Mouse (Mus musculus): ENCODE data around the gene Abraxas1. TPM values are rescaled to one million over a fixed set of nuclear protein-coding genes. Genes with fewer than 3 reads are reported as not detected.

Gene Abraxas1
- polyA plus RNA-seq, 1 experiment, result 4.9 TPM

DNA sequence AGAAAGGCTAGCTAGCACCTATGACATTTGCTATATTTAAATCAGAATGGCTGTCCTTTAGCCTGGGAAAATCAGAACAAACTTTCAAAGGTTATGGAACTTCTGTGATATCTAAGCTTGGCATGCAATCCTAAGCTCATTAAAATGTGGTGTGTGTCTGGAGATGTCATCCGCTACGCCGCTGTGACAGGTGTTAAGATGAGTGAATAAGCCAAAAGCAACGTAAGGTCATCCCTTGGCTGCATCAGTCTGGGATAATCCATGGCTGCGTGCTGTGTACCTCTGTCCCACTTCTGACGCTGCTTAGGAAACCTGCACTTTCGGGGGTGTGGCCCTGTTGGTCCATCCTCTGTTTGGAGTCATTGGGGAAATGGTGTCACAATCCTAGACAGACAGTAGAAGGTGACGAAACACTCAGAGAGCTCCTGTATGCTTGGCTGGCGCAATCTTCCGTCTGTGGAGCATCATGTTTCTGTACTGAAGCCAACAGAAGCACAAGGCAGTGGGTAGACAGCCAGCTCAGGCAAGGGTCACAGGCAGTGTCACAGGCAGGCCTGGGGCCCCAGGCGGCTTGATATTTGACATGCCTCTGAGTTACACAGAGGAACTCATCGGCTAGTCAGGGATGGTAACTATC lies 39.8 kb upstream of the Abraxas1 start:
- 0 out of 2 replicates have a peak, but pooled peaks cover under 1% of the 10 kb centered on the region for H3K4me1 ChIP-seq (ENCODE audit: control insufficient read depth, insufficient read depth, low read length)
- peak; percentile 38 for DNase-seq
- no peak overlapping the region for H3K4me3 ChIP-seq (ENCODE audit: insufficient read depth, low read depth, low read length)
- 61% methylated on average over 12 of the region's 12 CpGs for WGBS
- TF ChIP-seq CTCF (conservative IDR thresholded peaks at IDR 0.05; ENCODE audit: insufficient read depth, insufficient read length, low read depth, low read length), result no peak
- no peak for TF ChIP-seq POLR2A (IDR thresholded peaks at IDR 0.05; ENCODE audit: low read depth, low read length)
- no peak overlapping the region for H3K27ac ChIP-seq (ENCODE audit: insufficient read depth, low read depth, low read length)
- no peaks in the 10 kb centered on the region for H3K36me3 ChIP-seq (ENCODE audit: control insufficient read depth, insufficient read depth, low read length)
- no peaks in the 10 kb centered on the region for H3K27me3 ChIP-seq (replicated peaks; ENCODE audit: control insufficient read depth, insufficient read depth, low read length)

DNA sequence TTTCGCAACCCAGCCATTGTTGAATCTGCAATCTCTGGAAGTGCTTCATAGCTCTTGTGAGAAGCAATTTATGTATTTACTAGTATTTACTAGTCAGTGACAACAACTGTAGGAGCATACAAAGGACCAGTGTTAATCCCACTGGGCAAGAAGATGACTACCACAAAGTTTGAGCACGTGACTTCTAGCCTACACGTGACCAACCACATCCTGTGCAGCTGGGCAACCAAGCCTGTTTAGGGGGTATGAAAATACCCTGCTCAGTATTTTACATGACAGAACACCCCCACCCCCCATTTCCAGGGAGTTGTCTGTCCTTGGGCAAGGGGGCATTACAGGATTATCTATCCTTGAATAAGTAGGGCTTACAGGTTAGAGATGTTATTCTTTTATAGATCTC lies 35.8 kb upstream of the Abraxas1 start:
- no peaks in the 10 kb centered on the region for H3K27me3 ChIP-seq (replicated peaks; ENCODE audit: control insufficient read depth, insufficient read depth, low read length)
- no peaks in the 10 kb centered on the region for H3K4me1 ChIP-seq (ENCODE audit: control insufficient read depth, insufficient read depth, low read length)
- no peaks in the 10 kb centered on the region for H3K36me3 ChIP-seq (ENCODE audit: control insufficient read depth, insufficient read depth, low read length)
- no peak overlapping the region for H3K4me3 ChIP-seq (ENCODE audit: insufficient read depth, low read depth, low read length)
- TF ChIP-seq POLR2A (IDR thresholded peaks at IDR 0.05; ENCODE audit: low read depth, low read length) (no peak), CTCF (conservative IDR thresholded peaks at IDR 0.05; ENCODE audit: insufficient read depth, insufficient read length, low read depth, low read length) (no peak)
- H3K27ac ChIP-seq (ENCODE audit: insufficient read depth, low read depth, low read length), result no peak overlapping the region
- 84% methylated on average over 3 of the region's 3 CpGs for WGBS
- DNase-seq, result no peak

DNA sequence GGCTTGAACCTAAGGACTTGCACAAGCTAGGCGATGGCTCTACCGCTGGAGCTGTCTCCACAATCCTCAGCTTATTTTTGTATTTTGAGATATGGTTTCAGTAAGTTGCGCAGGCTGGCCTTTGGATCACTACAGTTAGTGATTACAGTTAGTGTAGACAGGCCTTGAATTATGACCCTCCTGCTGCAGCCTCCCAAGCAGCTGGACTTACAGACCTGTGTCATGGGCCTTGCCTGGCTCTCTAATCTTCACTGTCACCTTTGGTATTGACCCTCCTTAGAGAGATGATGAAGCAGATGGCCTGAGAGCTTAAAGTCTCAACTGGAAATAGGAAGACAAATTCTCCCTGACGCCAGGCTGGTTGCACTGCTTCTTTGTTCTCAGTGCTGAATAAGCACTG lies 33.2 kb upstream of the Abraxas1 start:
- no peaks in the 10 kb centered on the region for H3K27me3 ChIP-seq (replicated peaks; ENCODE audit: control insufficient read depth, insufficient read depth, low read length)
- H3K27ac ChIP-seq (ENCODE audit: insufficient read depth, low read depth, low read length), result no peak overlapping the region
- TF ChIP-seq POLR2A (IDR thresholded peaks at IDR 0.05; ENCODE audit: low read depth, low read length) (no peak), CTCF (conservative IDR thresholded peaks at IDR 0.05; ENCODE audit: insufficient read depth, insufficient read length, low read depth, low read length) (no peak)
- H3K36me3 ChIP-seq (ENCODE audit: control insufficient read depth, insufficient read depth, low read length), result no peaks in the 10 kb centered on the region
- H3K4me1 ChIP-seq (ENCODE audit: control insufficient read depth, insufficient read depth, low read length), result no peaks in the 10 kb centered on the region
- DNase-seq, result no peak
- WGBS, result 82% methylated on average over 4 of the region's 4 CpGs
- H3K4me3 ChIP-seq (ENCODE audit: insufficient read depth, low read depth, low read length), result no peak overlapping the region

DNA sequence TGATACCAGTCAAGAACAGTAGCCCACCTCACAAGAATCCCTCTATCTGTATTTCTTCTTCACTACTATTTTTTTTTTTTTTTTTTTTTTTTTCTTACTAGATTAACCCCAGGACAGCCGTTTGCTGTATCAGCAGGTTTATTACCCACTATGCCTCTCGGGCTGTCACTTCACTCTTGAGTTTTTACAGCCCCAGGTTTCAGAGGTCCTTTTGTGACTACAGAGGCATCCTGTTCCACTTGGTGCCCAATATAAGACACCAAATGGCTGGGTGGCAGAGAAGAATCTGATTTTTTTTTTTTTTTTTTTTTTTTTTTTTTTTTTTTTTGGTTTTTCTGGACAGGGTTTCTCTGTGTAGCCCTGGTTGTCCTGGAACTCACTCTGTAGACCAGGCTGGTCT lies 26.4 kb upstream of the Abraxas1 start:
- peak; percentile 14 for DNase-seq
- no peaks in the 10 kb centered on the region for H3K36me3 ChIP-seq (ENCODE audit: control insufficient read depth, insufficient read depth, low read length)
- H3K27ac ChIP-seq (ENCODE audit: insufficient read depth, low read depth, low read length), result no peak overlapping the region
- peak overlapping the region; percentile 77; the same call in 1 of the 2 replicates for H3K4me3 ChIP-seq (ENCODE audit: insufficient read depth, low read depth, low read length)
- no peak for TF ChIP-seq CTCF (conservative IDR thresholded peaks at IDR 0.05; ENCODE audit: insufficient read depth, insufficient read length, low read depth, low read length)
- no peak for TF ChIP-seq POLR2A (IDR thresholded peaks at IDR 0.05; ENCODE audit: low read depth, low read length)
- H3K4me1 ChIP-seq (ENCODE audit: control insufficient read depth, insufficient read depth, low read length), result no peaks in the 10 kb centered on the region
- H3K27me3 ChIP-seq (replicated peaks; ENCODE audit: control insufficient read depth, insufficient read depth, low read length), result no peaks in the 10 kb centered on the region
- WGBS, result 21% methylated on average over 2 of the region's 2 CpGs

DNA sequence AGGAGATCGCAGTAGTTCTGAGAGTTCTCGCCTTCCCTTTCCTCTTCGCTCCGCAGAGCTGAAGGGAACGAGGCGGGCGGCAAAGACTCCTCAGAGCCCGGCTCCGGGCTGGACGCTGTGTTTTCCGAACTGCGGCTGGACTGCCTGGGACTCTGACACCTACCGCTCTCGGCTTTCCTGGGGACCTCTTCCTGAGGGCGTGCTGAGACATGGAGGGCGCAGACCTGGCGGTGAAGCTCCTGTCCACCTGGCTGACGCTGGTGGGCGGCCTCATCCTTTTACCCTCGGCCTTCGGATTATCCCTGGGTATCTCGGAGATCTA lies 25.8 kb upstream of the Abraxas1 start:
- Histone ChIP-seq H3K36me3 (ENCODE audit: control insufficient read depth, insufficient read depth, low read length) (no peaks in the 10 kb centered on the region), H3K27me3 (replicated peaks; ENCODE audit: control insufficient read depth, insufficient read depth, low read length) (no peaks in the 10 kb centered on the region), H3K27ac (ENCODE audit: insufficient read depth, low read depth, low read length) (peak overlapping the region; percentile 45), H3K4me3 (ENCODE audit: insufficient read depth, low read depth, low read length) (peak overlapping the region; percentile 77), H3K4me1 (ENCODE audit: control insufficient read depth, insufficient read depth, low read length) (no peaks in the 10 kb centered on the region)
- under 1% methylated on average over 22 of the region's 22 CpGs for WGBS
- DNase-seq, result no peak
- no peak for TF ChIP-seq CTCF (conservative IDR thresholded peaks at IDR 0.05; ENCODE audit: insufficient read depth, insufficient read length, low read depth, low read length)
- TF ChIP-seq POLR2A (IDR thresholded peaks at IDR 0.05; ENCODE audit: low read depth, low read length), result no peak

DNA sequence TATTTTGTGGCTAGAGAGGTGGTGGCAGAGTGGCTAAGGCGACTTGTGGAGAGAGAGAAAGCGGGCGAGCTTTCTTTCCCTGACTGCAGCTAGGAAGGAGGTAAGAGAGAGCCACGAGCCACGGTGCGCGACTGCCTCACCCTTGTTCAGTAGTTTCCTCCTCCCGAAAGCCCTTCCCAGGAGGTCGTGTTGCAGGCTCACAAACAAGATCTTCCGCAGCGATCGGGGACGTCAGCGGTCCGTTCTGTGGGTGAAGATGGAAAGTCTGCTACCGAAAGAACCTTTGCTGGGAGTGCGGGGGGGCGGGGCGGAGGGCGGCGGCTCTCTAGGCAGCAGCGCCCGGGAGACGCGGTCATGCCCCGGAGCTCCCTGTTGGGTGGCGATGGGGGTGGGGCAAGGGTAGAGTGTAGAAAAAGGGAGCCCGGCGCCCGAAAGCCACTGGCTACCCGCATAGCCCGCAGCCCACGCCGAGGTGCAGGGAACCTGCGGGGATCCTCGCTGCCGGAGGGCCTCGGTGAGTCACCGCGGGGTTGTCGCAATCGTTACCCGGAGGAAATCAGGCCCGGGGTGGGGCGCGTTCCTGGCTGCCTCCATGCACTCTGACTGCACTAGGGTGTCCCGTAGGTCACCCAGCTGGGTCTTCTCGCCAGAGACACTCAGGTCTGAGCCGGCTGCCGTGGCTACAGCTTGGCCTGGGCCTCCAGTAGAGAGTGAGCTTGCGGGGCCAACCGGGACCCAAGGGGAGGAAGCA lies 25.3 kb upstream of the Abraxas1 start:
- no peak for TF ChIP-seq POLR2A (IDR thresholded peaks at IDR 0.05; ENCODE audit: low read depth, low read length)
- no peak for TF ChIP-seq CTCF (conservative IDR thresholded peaks at IDR 0.05; ENCODE audit: insufficient read depth, insufficient read length, low read depth, low read length)
- no peaks in the 10 kb centered on the region for H3K27me3 ChIP-seq (replicated peaks; ENCODE audit: control insufficient read depth, insufficient read depth, low read length)
- WGBS, result under 1% methylated on average over 50 of the region's 52 CpGs
- no peaks in the 10 kb centered on the region for H3K36me3 ChIP-seq (ENCODE audit: control insufficient read depth, insufficient read depth, low read length)
- peak; percentile 73 for DNase-seq
- H3K4me3 ChIP-seq (ENCODE audit: insufficient read depth, low read depth, low read length), result peak overlapping the region; percentile 77
- H3K27ac ChIP-seq (ENCODE audit: insufficient read depth, low read depth, low read length), result peak overlapping the region; percentile 45
- no peaks in the 10 kb centered on the region for H3K4me1 ChIP-seq (ENCODE audit: control insufficient read depth, insufficient read depth, low read length)

DNA sequence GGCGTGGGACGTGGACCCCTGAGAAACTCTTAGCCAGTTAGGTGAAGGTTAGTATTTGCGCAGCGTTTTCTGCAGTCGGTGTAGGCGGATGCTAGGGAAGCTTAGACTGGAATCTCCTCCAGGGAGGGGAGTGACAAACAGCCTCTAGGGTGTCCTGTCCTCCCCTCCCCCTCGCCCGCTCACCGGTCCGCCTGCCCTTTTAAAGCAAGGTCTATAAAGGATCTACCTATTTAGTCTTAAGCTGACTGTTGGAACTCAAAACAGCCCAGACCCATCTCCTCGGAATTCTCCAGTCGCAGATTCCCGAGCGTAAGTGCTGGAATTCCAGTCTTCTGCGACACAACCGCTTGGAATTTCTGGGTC lies 24.7 kb upstream of the Abraxas1 start, which contains the start of gene Gpat3:
Gene Gpat3 (plus strand): TSS at position 229 of the 363 bp plus-strand sequence.
- Histone ChIP-seq H3K4me3 (ENCODE audit: insufficient read depth, low read depth, low read length) (peak within 1 kb of the TSS; percentile 77), H3K27me3 (replicated peaks; ENCODE audit: control insufficient read depth, insufficient read depth, low read length) (no peaks in the 10 kb centered on the region), H3K36me3 (ENCODE audit: control insufficient read depth, insufficient read depth, low read length) (no peaks in the 10 kb centered on the region), H3K27ac (ENCODE audit: insufficient read depth, low read depth, low read length) (peak within 1 kb of the TSS; percentile 45), H3K4me1 (ENCODE audit: control insufficient read depth, insufficient read depth, low read length) (no peaks in the 10 kb centered on the region)
- 2% methylated on average over 16 of the region's 16 CpGs for WGBS
- no peak for TF ChIP-seq CTCF (conservative IDR thresholded peaks at IDR 0.05; ENCODE audit: insufficient read depth, insufficient read length, low read depth, low read length)
- no peak for TF ChIP-seq POLR2A (IDR thresholded peaks at IDR 0.05; ENCODE audit: low read depth, low read length)
- DNase-seq, result peak; percentile 41
